Mouse (Mus musculus) cerebral cortex, adult 2 months (tissue): Measurements from ENCODE around the gene Trp53bp2.

ENCODE experiments used
- WGBS: fragments of 180-500 bp; shearing (Covaris S2); methylation state at CpG from one replicate; pipeline ENCODE4 v1.1.7; 2018; 5-methylcytosine and 5-hydroxymethylcytosine counted together

The Trp53bp2 gene

GRCm38 (mm10) chr1:182460291-182461244, 51.6 kb downstream of the Trp53bp2 start:
- WGBS = 75% methylated on average over 13 of the region's 13 CpGs

- WGBS = 56% methylated on average over 7 of the region's 7 CpGs
Measured at GRCm38 (mm10) chr1:182461261-182461660, 52.3 kb downstream of the Trp53bp2 start.

- 69% methylated on average over 10 of the region's 10 CpGs for WGBS
Measured at GRCm38 (mm10) chr1:182461813-182462212, 52.8 kb downstream of the Trp53bp2 start.

- 85% methylated on average over 4 of the region's 4 CpGs for WGBS
Measured at GRCm38 (mm10) chr1:182465309-182465708, 56.3 kb downstream of the Trp53bp2 start.

- WGBS = 99% methylated on average over 4 of the region's 4 CpGs
Measured at GRCm38 (mm10) chr1:182465978-182466377, 57.0 kb downstream of the Trp53bp2 start.

- WGBS = 73% methylated on average over 5 of the region's 5 CpGs
Measured at GRCm38 (mm10) chr1:182475005-182475796, 66.2 kb downstream of the Trp53bp2 start.

GRCm38 (mm10) chr1:182478935-182479334, 70.0 kb downstream of the Trp53bp2 start:
- 94% methylated on average over 4 of the region's 4 CpGs for WGBS

GRCm38 (mm10) chr1:182481138-182481537, 72.2 kb downstream of the Trp53bp2 start:
- WGBS = 97% methylated on average over 7 of the region's 7 CpGs

GRCm38 (mm10) chr1:182481646-182482295, 72.8 kb downstream of the Trp53bp2 start:
- 94% methylated on average over 10 of the region's 10 CpGs for WGBS

- WGBS = 85% methylated on average over 14 of the region's 14 CpGs
Measured at GRCm38 (mm10) chr1:182482991-182483909, 74.3 kb downstream of the Trp53bp2 start.

GRCm38 (mm10) chr1:182483910-182484274, 74.9 kb downstream of the Trp53bp2 start:
- 73% methylated on average over 12 of the region's 12 CpGs for WGBS

- WGBS = 94% methylated on average over 10 of the region's 10 CpGs
Measured at GRCm38 (mm10) chr1:182488503-182488902, 79.5 kb downstream of the Trp53bp2 start.

GRCm38 (mm10) chr1:182489803-182490452, 81.0 kb downstream of the Trp53bp2 start:
- 7% methylated on average over 21 of the region's 21 CpGs for WGBS

GRCm38 (mm10) chr1:182490568-182490967, 81.6 kb downstream of the Trp53bp2 start:
- WGBS = 88% methylated on average over 7 of the region's 7 CpGs

GRCm38 (mm10) chr1:182491839-182492238, 82.9 kb downstream of the Trp53bp2 start:
- WGBS = 59% methylated on average over 6 of the region's 6 CpGs

- 68% methylated on average over 17 of the region's 17 CpGs for WGBS
Measured at GRCm38 (mm10) chr1:182494285-182495145, 85.5 kb downstream of the Trp53bp2 start.

GRCm38 (mm10) chr1:182496685-182497084, 87.7 kb downstream of the Trp53bp2 start:
- WGBS = 76% methylated on average over 6 of the region's 6 CpGs

GRCm38 (mm10) chr1:182497736-182498135, 88.8 kb downstream of the Trp53bp2 start:
- 39% methylated on average over 4 of the region's 4 CpGs for WGBS

- WGBS = 74% methylated on average over 9 of the region's 9 CpGs
Measured at GRCm38 (mm10) chr1:182499443-182500089, 90.6 kb downstream of the Trp53bp2 start.
